9 mouse cellular contexts compared by ENCODE assay signal in genomic region chr10:94413770-94414651, GRCm38 (mm10).
DNase-seq lines count a peak whose midpoint lies in the region; ATAC-seq lines count a peak whose summit lies in the region.
"Had no signal": no experiment of that assay in that cellular context is flagged by ENCODE, and none has a peak within 500 bp of the region (broad histone marks: within the 10 kb centered on the region; RNA-seq: fewer than 3 reads in every experiment).

No protein-coding gene starts in this region.

- no peak overlapping the region for H3K27ac ChIP-seq in forebrain, embryonic 16.5 days (ENCODE audit: low read length)

- H3K27me3 ChIP-seq in forebrain, embryonic 16.5 days (replicated peaks; ENCODE audit: control insufficient read depth, insufficient read depth, low read length): no peaks in the 10 kb centered on the region

- no peak overlapping the region for H3K4me2 ChIP-seq in forebrain, embryonic 16.5 days (ENCODE audit: low read length)

- no peak overlapping the region for H3K4me3 ChIP-seq in forebrain, embryonic 16.5 days (replicated peaks; ENCODE audit: low read length)

- no peaks in the 10 kb centered on the region for H3K36me3 ChIP-seq in forebrain, embryonic 16.5 days (ENCODE audit: control insufficient read depth, insufficient read depth)
- H3K36me3 ChIP-seq: G1E had no signal

- no peak overlapping the region for H3K9ac ChIP-seq in forebrain, embryonic 16.5 days (replicated peaks; ENCODE audit: low read depth, low read length)

- DNase-seq in heart, adult 11 months: peak; percentile 96
- DNase-seq in heart, postnatal 4 days: no peak
- peak; percentile 80 for DNase-seq in adipocyte (ENCODE audit: low spot score)
- peak; percentile 45 to 56 for DNase-seq in layer of hippocampus, adult 8-10 months (ENCODE audit: low spot score in 2 of 2)
- peak; percentile 47 for DNase-seq in right cerebral cortex, postnatal 4 days
- DNase-seq in spleen, adult 18-20 months: no peak
- DNase-seq in c-Kit-positive CD71-positive TER-119-positive erythroid progenitor cells, embryonic 14.5 days (ENCODE audit: low spot score): no peak

- WGBS in forebrain, embryonic 16.5 days: 23% methylated on average over 8 of the region's 8 CpGs

- peaks cover 22% of the 10 kb centered on the region for H3K4me1 ChIP-seq in forebrain, embryonic 16.5 days (replicated peaks; ENCODE audit: control insufficient read depth, insufficient read depth, low read length)

- ATAC-seq in forebrain, embryonic 16.5 days: peak; percentile 77

- H3K9me3 ChIP-seq in forebrain, embryonic 16.5 days (ENCODE audit: control insufficient read depth, low read length): no peaks in the 10 kb centered on the region
- H3K9me3 ChIP-seq: G1E had no signal

Comparison
In these comparisons a context has a peak if more than half of its experiments do, and no peak if none do; other contexts are left out.
1. DNase-seq: peak in heart, adult 11 months (single experiment), adipocyte (single experiment), layer of hippocampus, adult 8-10 months (2 of 2) and right cerebral cortex, postnatal 4 days (single experiment); none in heart, postnatal 4 days (single experiment), spleen, adult 18-20 months (0 of 2) and c-Kit-positive CD71-positive TER-119-positive erythroid progenitor cells, embryonic 14.5 days (single experiment).